Mouse (Mus musculus) intestine, postnatal 0 days (tissue): ENCODE measurements around the gene Bcl2l13. TPM values are rescaled to one million over a fixed set of nuclear protein-coding genes. Genes with fewer than 3 reads are reported as not detected.

Experiments used
- ATAC-seq: fragments of 200-750 bp; cut with Nextera tagmentation; 2 replicates; pipeline ENCODE4 v1.8.0; 2017; ENCODE audit warnings: mild to moderate bottlenecking, moderate TSS enrichment, moderate library complexity
- H3K27ac ChIP-seq: fragments of 300-500 bp; sonication (generic); 2 replicates; pipeline ENCODE4 v1.5.1; 2014; ENCODE audit warnings: mild to moderate bottlenecking, low read depth, low read length, moderate library complexity
- H3K27me3 ChIP-seq: fragments of 300-500 bp; sonication (generic); replicated peaks from 2 replicates; pipeline ENCODE4 v1.6.1; 2014; ENCODE audit warnings: low read length, mixed read lengths; ENCODE audit not compliant: control insufficient read depth, insufficient read depth
- H3K36me3 ChIP-seq: fragments of 300-500 bp; sonication (generic); 2 replicates; pipeline ENCODE4 v1.6.1; 2014; ENCODE audit warnings: mild to moderate bottlenecking, moderate library complexity; ENCODE audit not compliant: control insufficient read depth, insufficient read depth
- H3K4me1 ChIP-seq: fragments of 300-500 bp; sonication (generic); replicated peaks from 2 replicates; pipeline ENCODE4 v1.6.1; 2014; ENCODE audit warnings: antibody characterized with exemption, low read length, mixed read lengths; ENCODE audit not compliant: control insufficient read depth, insufficient read depth
- H3K4me2 ChIP-seq: fragments of 300-500 bp; sonication (generic); replicated peaks from 2 replicates; pipeline ENCODE4 v1.6.1; 2014; ENCODE audit warnings: low read depth, mild to moderate bottlenecking, moderate library complexity
- H3K4me3 ChIP-seq: fragments of 300-500 bp; sonication (generic); 2 replicates; pipeline ENCODE4 v1.5.1; 2014; ENCODE audit warnings: low read depth, low read length
- H3K9ac ChIP-seq: fragments of 300-500 bp; sonication (generic); 2 replicates; pipeline ENCODE4 v1.6.1; 2014; ENCODE audit warnings: mild to moderate bottlenecking, low read depth, low read length
- H3K9me3 ChIP-seq: fragments of 300-500 bp; sonication (generic); 2 replicates; pipeline ENCODE4 v1.6.1; 2016; ENCODE audit warnings: mixed run types; ENCODE audit not compliant: control insufficient read depth
- CTCF ChIP-seq: sonication (generic); IDR thresholded peaks from 2 replicates; pipeline ENCODE4 v1.5.1; 2016; ENCODE audit warnings: low read depth, mild to moderate bottlenecking, control low read depth, antibody characterized with exemption, moderate library complexity
- WGBS: fragments of 180-500 bp; shearing (Covaris S2); extraction: QIAGEN DNeasy Blood & Tissue Kit; methylation state at CpG from one replicate; pipeline ENCODE4 v1.1.7; 2014; 5-methylcytosine and 5-hydroxymethylcytosine counted together
- polyA plus RNA-seq: library from polyadenylated mRNA; unstranded; fragments of >200 nt; fragmentation: Nextera tagmentation; extraction: Ambion mirVana; gene quantifications from 2 replicates; pipeline ENCODE4 v1.2.1, GENCODE M21; 2015

The Bcl2l13 gene
- polyA plus RNA-seq, 1 experiment from 2014 or later = 9.9 TPM

- H3K27ac ChIP-seq = no peak overlapping the region
- ATAC-seq = peak; percentile 66
- H3K4me1 ChIP-seq = peaks cover 5% of the 10 kb centered on the region; the same call in 1 of the 2 replicates
- WGBS = 30% methylated on average over 3 of the region's 3 CpGs
- no peak overlapping the region for H3K4me3 ChIP-seq
- no peak overlapping the region for H3K4me2 ChIP-seq
- TF ChIP-seq CTCF = no peak
- no peaks in the 10 kb centered on the region for H3K9me3 ChIP-seq
- H3K27me3 ChIP-seq = no peaks in the 10 kb centered on the region
- H3K9ac ChIP-seq = no peak overlapping the region
- H3K36me3 ChIP-seq = peaks cover 9% of the 10 kb centered on the region; the same call in 1 of the 2 replicates
Measured at GRCm38 (mm10) chr6:120927765-120928164, 91.8 kb downstream of the Bcl2l13 start.

- Histone ChIP-seq H3K4me2 (no peak overlapping the region), H3K27me3 (no peaks in the 10 kb centered on the region), H3K27ac (no peak overlapping the region), H3K4me3 (no peak overlapping the region), H3K9me3 (no peaks in the 10 kb centered on the region), H3K4me1 (peaks cover 5% of the 10 kb centered on the region; the same call in 1 of the 2 replicates), H3K36me3 (peaks cover 14% of the 10 kb centered on the region; the same call in 1 of the 2 replicates), H3K9ac (no peak overlapping the region)
- TF ChIP-seq CTCF = no peak
- no peak for ATAC-seq
- WGBS = 53% methylated on average over 1 of the region's 1 CpGs
Measured at GRCm38 (mm10) chr6:120929421-120929820, 93.4 kb downstream of the Bcl2l13 start.

- Histone ChIP-seq H3K36me3 (peaks cover 19% of the 10 kb centered on the region; the same call in 1 of the 2 replicates), H3K9ac (0 out of 2 replicates have a peak overlapping the region, but pooled peaks have one; percentile 7), H3K27ac (no peak overlapping the region), H3K4me2 (no peak overlapping the region), H3K4me3 (no peak overlapping the region), H3K9me3 (no peaks in the 10 kb centered on the region), H3K4me1 (peaks cover 5% of the 10 kb centered on the region; the same call in 1 of the 2 replicates), H3K27me3 (no peaks in the 10 kb centered on the region)
- 56% methylated on average over 6 of the region's 6 CpGs for WGBS
- no peak for TF ChIP-seq CTCF
- ATAC-seq = peak; percentile 65
Measured at GRCm38 (mm10) chr6:120930450-120931306, 94.7 kb downstream of the Bcl2l13 start.

GRCm38 (mm10) chr6:120932597-120932996 lies 96.6 kb downstream of the Bcl2l13 start:
- no peak overlapping the region for H3K4me2 ChIP-seq

GRCm38 (mm10) chr6:120933670-120934069 lies 97.7 kb downstream of the Bcl2l13 start:
- Histone ChIP-seq H3K27ac (no peak overlapping the region), H3K36me3 (peaks cover 19% of the 10 kb centered on the region; the same call in 1 of the 2 replicates), H3K4me1 (peaks cover 5% of the 10 kb centered on the region; the same call in 1 of the 2 replicates), H3K4me2 (no peak overlapping the region), H3K27me3 (no peaks in the 10 kb centered on the region), H3K9me3 (no peaks in the 10 kb centered on the region), H3K9ac (no peak overlapping the region), H3K4me3 (no peak overlapping the region)
- no peak for TF ChIP-seq CTCF
- WGBS = 90% methylated on average over 7 of the region's 7 CpGs
- ATAC-seq = no peak

More at GRCm38 (mm10) chr6:120932597-120932996, 96.6 kb downstream of the Bcl2l13 start:
- Histone ChIP-seq H3K9me3 (no peaks in the 10 kb centered on the region), H3K4me1 (peaks cover 5% of the 10 kb centered on the region; the same call in 1 of the 2 replicates), H3K27me3 (no peaks in the 10 kb centered on the region), H3K27ac (no peak overlapping the region), H3K36me3 (peaks cover 19% of the 10 kb centered on the region; the same call in 1 of the 2 replicates), H3K9ac (no peak overlapping the region), H3K4me3 (no peak overlapping the region)
- 91% methylated on average over 12 of the region's 12 CpGs for WGBS
- ATAC-seq = no peak
- no peak for TF ChIP-seq CTCF

GRCm38 (mm10) chr6:120934176-120934575 lies 98.2 kb downstream of the Bcl2l13 start:
- H3K27ac ChIP-seq = no peak overlapping the region
- H3K4me3 ChIP-seq = no peak overlapping the region
- peaks cover 19% of the 10 kb centered on the region; the same call in 1 of the 2 replicates for H3K36me3 ChIP-seq
- 73% methylated on average over 4 of the region's 4 CpGs for WGBS
- no peaks in the 10 kb centered on the region for H3K27me3 ChIP-seq
- TF ChIP-seq CTCF = no peak
- H3K4me1 ChIP-seq = peaks cover 5% of the 10 kb centered on the region; the same call in 1 of the 2 replicates
- no peak overlapping the region for H3K9ac ChIP-seq
- no peak for ATAC-seq
- H3K9me3 ChIP-seq = no peaks in the 10 kb centered on the region
- H3K4me2 ChIP-seq = no peak overlapping the region
